Mouse (Mus musculus) limb, embryonic 10.5 days (tissue): ENCODE results near the gene Med26. TPM values are rescaled to one million over a fixed set of nuclear protein-coding genes. Genes with fewer than 3 reads are reported as not detected.

ENCODE experiments used
- DNase-seq: peaks from one replicate; pipeline ENCODE4 v3.0.0-alpha.2; 2017; ENCODE audit warnings: low spot score
- H3K27ac ChIP-seq: fragments of 300-500 bp; sonication (generic); 2 replicates; pipeline ENCODE4 v1.5.1; 2016; ENCODE audit warnings: mild to moderate bottlenecking
- H3K27me3 ChIP-seq: fragments of 300-500 bp; sonication (generic); 2 replicates; pipeline ENCODE4 v1.6.1; 2016; ENCODE audit warnings: low read depth, mild to moderate bottlenecking; ENCODE audit not compliant: poor library complexity, severe bottlenecking
- H3K36me3 ChIP-seq: fragments of 300-500 bp; sonication (generic); 2 replicates; pipeline ENCODE4 v1.6.1; 2016; ENCODE audit warnings: mild to moderate bottlenecking, moderate library complexity
- H3K4me1 ChIP-seq: fragments of 300-500 bp; sonication (generic); 2 replicates; pipeline ENCODE4 v1.6.1; 2016
- H3K4me3 ChIP-seq: fragments of 300-500 bp; sonication (generic); 2 replicates; pipeline ENCODE4 v1.5.1; 2016; ENCODE audit warnings: mild to moderate bottlenecking, moderate library complexity
- H3K9me3 ChIP-seq: fragments of 300-500 bp; sonication (generic); replicated peaks from 2 replicates; pipeline ENCODE4 v1.6.1; 2016; ENCODE audit warnings: mild to moderate bottlenecking
- WGBS: fragments of 180-500 bp; shearing (Covaris S2); methylation state at CpG from one replicate; pipeline ENCODE4 v1.1.7; 2016; 5-methylcytosine and 5-hydroxymethylcytosine counted together
- polyA plus RNA-seq: library from polyadenylated mRNA; unstranded; fragments of >200 nt; fragmentation: Nextera tagmentation; extraction: Ambion mirVana; gene quantifications from 2 replicates; pipeline ENCODE4 v1.2.1, GENCODE M21; 2016

Med26 gene
- polyA plus RNA-seq, 1 experiment from 2014 or later: 22.5 TPM

DNA sequence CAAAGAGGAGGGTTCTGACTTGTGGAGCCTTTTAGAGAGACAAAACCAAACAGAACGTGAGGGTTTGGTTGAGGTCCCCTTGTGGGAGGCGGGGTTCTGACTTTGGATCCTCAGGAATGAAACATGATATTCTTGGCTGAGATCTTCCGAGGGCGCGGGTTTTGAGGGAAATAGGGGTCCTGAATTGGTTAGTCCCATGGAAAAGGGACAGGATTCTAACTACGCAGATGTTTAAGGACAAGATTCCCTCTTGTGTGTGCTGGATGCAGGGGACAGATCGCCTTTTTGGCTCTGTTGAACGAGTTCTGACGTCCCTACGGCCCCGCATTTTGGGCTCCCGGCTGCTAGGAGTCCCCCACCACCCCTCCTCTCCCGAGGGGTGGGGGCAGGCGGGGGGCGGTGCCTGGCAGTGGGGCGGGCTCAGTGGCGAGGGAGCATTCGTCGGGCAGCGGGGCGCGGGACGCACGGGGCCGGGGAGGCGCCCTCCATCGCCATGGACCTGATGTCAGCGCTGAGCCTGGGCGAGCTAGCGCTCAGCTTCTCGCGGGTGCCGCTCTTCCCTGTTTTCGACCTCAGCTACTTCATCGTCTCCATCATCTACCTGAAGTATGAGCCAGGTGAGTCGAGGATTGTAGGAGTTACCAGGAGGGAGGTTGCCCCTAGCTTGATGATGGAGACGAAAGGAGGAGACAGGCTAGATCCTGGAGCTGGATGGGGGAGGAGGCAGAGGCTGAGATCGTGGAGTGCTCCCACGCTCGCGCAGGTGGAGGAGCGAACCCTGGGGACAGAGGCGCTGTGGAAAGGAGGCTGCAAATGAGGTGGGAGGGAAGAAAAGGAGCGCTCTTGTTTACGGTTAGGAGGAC, 23.8 kb upstream of the Med26 start, which contains the start of gene Tmem38a:
Tmem38a (plus strand) TSS at position 445 of the 863 bp plus-strand sequence.
- peaks cover 30% of the 10 kb centered on the region for H3K36me3 ChIP-seq
- no peaks in the 10 kb centered on the region for H3K9me3 ChIP-seq
- under 1% methylated on average over 45 of the region's 45 CpGs for WGBS
- peak within 1 kb of the TSS; percentile 87 for H3K27ac ChIP-seq
- peak within 1 kb of the TSS; percentile 65 for H3K4me3 ChIP-seq
- H3K27me3 ChIP-seq: no peaks in the 10 kb centered on the region
- peak; percentile 82 for DNase-seq
- peaks cover 26% of the 10 kb centered on the region for H3K4me1 ChIP-seq

DNA sequence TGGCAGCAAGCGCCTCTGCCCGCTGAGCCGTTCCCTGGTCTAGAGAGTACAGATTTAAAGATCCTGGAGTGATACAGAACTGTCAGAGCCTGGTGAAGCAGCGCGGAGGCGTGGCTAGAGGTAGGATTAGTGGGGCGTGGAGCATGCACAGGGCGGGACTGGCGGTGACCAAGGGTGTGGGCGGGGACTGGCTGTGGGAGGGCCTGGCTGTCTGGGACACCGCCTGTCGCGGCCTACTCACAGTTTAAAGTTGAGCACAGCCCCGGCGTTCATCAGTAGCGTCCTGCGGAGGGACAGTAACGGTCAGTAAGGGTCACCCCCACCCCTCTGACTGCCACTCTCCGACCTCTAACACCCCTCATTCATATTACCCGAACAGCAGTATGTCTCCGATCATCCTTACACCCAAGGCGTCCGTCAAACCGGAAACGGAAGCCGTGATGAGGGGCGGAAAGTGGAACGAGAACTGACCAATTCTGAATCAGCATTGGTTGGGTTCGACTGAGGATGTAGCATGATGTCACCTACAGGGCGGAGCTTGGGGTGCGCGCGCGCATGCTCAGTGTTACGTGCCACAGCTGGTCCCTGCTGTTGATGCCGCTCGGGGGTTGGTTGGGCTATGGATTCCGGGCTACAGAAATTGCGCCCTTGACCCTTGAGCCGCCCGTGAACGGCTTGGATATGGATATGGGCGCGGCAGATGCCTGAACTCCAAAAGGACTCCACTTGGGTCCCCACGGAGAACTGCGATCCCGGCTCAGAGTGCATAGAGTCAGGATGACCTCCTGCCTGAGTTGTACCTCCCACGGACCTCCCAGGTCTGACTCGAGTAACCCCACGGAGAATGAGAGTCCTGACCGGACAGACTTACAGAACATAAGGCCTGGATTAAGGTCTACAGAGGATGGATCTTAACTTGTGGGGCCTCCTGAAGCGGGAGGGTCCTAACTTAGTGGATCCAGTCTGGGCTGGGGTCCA, 22.9 kb upstream of the Med26 start, which contains the start of gene Smim7:
Smim7 (minus strand) TSS at position 456 of the 978 bp plus-strand sequence.
- Histone ChIP-seq H3K27me3 (no peaks in the 10 kb centered on the region), H3K4me1 (peaks cover 26% of the 10 kb centered on the region), H3K4me3 (peak within 1 kb of the TSS; percentile 65), H3K27ac (peak within 1 kb of the TSS; percentile 87), H3K36me3 (peaks cover 39% of the 10 kb centered on the region), H3K9me3 (no peaks in the 10 kb centered on the region)
- WGBS: under 1% methylated on average over 52 of the region's 52 CpGs
- peak; percentile 96 for DNase-seq

DNA sequence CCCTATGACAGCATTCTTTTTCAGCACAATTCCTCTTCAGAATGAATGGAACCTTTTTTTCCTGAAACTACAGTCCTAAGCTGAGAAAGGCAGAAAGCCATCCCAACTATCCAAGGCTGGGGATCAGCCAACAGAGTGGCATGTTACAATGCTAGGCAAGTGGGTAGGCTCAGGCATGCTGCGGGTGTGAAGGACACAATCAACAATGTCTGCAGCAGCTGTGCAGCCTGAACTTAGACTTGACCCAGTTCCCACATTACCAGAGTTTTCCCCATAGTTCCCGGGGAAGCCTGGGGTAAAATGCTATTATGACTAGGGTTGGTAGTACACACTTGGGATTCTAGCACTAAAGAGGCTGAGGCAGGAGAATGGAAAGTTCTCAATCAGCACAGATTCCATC, 17.9 kb upstream of the Med26 start:
- Histone ChIP-seq H3K4me3 (no peak overlapping the region), H3K36me3 (peaks cover 75% of the 10 kb centered on the region)
- WGBS: 97% methylated on average over 2 of the region's 2 CpGs

DNA sequence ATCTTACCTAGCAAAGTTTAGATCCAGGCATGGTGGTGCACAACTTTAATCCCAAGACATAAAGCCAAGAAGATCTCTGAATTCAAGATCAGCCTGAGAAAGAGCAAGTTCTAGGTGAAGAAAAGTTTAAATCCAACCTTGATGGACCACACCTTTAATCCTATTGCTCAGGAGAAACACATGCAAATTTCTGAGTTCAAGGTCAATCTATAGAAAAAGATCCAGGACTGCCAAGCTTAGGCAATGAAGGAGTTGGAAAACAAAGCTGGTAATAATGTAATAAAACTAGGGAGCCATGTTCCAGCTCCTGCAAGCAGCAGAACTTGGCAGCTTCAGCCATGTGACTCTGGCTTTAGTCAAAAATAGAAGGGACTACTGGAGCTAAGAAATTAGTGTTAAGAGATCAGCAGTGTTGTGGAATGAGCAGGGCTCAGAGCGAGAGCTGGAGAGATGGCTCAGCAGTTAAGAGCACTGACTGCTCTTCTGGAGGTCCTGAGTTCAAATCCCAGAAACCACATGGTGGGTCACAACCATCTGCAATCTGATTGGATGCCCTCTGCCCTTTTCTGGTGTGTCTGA, 13.1 kb upstream of the Med26 start:
- H3K36me3 ChIP-seq: peaks cover 66% of the 10 kb centered on the region
- H3K27me3 ChIP-seq: no peaks in the 10 kb centered on the region
- no peak overlapping the region for H3K4me3 ChIP-seq
- H3K27ac ChIP-seq: no peak overlapping the region
- DNase-seq: no peak
- no peaks in the 10 kb centered on the region for H3K4me1 ChIP-seq
- 94% methylated on average over 1 of the region's 1 CpGs for WGBS
- H3K9me3 ChIP-seq: no peaks in the 10 kb centered on the region

More for the DNA sequence above, 17.9 kb upstream of the Med26 start:
- H3K9me3 ChIP-seq: no peaks in the 10 kb centered on the region
- no peaks in the 10 kb centered on the region for H3K27me3 ChIP-seq
- H3K4me1 ChIP-seq: peaks cover 13% of the 10 kb centered on the region
- no peak for DNase-seq
- no peak overlapping the region for H3K27ac ChIP-seq

DNA sequence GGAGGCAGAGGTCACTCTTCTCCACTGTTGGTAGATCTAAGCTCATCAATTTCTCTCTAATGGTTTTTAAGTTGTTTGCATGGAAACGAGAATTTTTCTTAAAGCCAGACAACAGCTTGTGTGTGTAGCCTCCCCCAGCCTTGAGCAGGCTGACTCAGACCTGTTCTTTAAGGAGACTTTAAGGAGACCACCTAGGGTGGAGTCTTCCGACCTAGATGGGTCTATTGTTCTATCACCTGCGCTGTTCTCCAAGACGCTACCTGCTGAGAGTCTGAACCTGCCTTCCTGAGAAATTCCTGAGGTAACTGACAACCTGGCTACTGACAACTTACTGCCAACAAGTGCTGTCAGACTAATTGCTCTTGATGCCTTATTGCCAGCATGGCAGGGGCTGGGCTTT, 7.7 kb upstream of the Med26 start:
- Histone ChIP-seq H3K27me3 (no peaks in the 10 kb centered on the region), H3K36me3 (peaks cover 46% of the 10 kb centered on the region), H3K4me3 (no peak overlapping the region), H3K27ac (no peak overlapping the region), H3K9me3 (no peaks in the 10 kb centered on the region), H3K4me1 (no peaks in the 10 kb centered on the region)
- 51% methylated on average over 4 of the region's 4 CpGs for WGBS
- no peak for DNase-seq

DNA sequence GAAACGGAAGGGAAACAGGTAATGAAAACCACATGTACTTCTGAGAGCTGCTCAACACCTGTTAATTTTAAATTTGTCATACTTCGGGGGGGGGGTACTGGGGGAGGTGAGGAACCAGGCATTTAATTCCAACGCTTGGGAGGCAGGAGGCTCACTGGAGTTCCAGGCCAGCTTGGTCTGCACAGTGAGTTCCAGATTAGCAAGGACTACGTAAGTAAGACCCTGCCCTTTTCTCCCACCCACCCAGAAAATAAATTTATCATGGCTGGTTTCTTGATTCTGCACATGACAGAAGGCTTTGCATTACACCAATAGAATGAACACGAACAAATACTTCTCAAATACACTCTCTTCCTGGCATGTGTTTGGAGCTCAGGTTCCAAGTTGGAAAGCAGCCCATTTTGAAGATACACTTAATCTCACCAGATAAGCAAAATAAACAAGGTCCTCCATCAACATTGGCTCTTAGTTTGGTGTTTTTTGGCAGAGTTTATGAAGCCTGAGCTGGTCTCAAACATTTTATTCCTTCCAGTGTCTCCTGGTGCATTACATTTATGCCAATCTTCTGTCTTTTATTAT, 1.3 kb upstream of the Med26 start:
- Histone ChIP-seq H3K4me1 (peaks cover 20% of the 10 kb centered on the region), H3K27ac (peak overlapping the region; percentile 95; the same call in 1 of the 2 replicates), H3K9me3 (no peaks in the 10 kb centered on the region), H3K27me3 (no peaks in the 10 kb centered on the region), H3K36me3 (peaks cover 35% of the 10 kb centered on the region), H3K4me3 (peak overlapping the region; percentile 99)
- DNase-seq: peak; percentile 40
- WGBS: 23% methylated on average over 5 of the region's 5 CpGs

DNA sequence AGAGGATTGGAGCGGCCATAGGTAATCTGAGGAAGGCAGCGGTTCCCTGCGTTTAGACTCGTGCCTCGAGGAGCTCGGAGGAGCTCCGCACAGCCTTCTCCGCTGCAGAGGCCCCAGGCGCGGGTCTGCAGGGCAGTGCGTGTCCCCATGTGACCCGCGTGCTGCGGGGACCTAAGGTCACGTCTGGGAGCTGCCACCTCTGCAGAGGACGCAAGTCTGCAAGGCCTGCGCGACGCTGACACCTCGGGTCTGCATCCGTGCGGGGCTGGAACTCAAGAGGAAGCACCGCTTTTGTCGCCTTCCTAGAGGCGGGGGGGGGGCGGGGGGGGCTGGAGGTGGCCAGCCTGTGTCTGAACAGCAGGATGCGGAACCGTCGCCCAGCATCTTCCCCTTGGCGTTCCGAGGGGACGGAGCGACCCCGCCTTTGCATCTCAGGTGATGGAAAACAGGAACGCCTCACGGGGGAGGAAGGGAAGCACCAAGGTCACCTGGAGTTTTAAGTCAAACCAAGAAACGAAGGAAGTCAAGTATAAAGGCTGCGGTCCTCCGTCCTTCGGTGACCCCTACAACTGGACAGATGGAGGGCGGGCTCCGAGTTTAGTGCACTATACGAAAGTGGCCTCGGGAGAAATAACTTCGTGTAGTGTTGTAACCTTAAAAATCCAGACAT, 709 bp upstream of the Med26 start:
- DNase-seq: no peak
- under 1% methylated on average over 44 of the region's 45 CpGs for WGBS
- Histone ChIP-seq H3K4me1 (peaks cover 20% of the 10 kb centered on the region), H3K4me3 (peak overlapping the region; percentile 99), H3K36me3 (peaks cover 37% of the 10 kb centered on the region), H3K27me3 (no peaks in the 10 kb centered on the region), H3K27ac (peak overlapping the region; percentile 95), H3K9me3 (no peaks in the 10 kb centered on the region)

DNA sequence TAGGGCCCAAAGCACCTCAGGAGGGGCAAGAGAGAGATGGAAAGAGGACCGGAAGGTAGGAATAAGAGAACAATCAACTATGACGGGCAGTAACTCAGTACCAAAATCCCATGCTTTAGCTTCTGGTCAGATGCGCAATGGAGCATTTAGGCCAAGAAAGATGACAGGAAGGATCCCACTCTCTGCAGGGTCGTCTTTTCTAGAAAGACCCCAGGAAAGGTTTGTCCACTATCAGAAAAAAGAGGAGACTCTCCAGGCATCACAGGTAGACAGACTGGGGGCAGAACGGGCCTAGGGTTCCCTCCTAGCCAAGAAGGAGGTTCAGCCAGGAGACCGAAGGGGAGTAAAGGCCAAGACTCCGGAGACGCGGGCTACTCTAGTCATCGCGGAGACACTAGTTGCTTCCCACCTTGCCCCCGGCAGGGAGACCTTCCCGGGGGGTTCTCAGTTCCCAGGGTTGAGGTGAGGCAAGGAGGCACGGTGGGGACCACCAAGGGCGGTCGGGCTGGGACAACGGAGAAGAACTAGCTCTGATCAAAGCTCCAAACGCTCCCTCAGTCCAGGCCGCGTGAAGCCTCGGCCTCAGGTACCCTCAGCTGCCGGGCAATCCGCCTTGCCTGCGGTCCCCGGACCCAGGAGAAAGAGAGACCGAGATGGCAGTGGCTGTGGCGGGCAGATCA, 808 bp downstream of the Med26 start:
- Histone ChIP-seq H3K4me1 (peaks cover 20% of the 10 kb centered on the region), H3K4me3 (peak overlapping the region; percentile 99), H3K9me3 (no peaks in the 10 kb centered on the region), H3K36me3 (peaks cover 38% of the 10 kb centered on the region), H3K27me3 (no peaks in the 10 kb centered on the region), H3K27ac (peak overlapping the region; percentile 95)
- DNase-seq: peak; percentile 60
- WGBS: 3% methylated on average over 27 of the region's 27 CpGs

DNA sequence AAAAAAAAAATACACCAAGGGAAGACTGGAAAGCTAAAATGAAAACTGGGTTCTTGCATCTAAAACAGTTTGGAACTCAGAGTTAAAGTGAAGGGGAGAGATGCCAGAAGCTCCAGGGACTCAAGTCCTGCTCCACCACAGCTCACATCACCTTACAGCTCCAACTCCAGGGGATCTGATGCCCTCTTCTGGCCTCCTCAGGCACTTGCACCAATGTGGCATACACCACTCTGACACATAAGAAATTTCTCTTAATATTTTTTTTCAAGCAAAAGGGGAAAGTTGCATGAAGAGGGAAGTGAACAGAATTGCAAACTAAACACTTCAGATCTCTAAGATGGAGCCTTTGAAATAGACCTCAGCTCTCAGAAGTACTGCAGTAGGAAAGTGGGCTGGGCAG, 8.8 kb downstream of the Med26 start:
- Histone ChIP-seq H3K9me3 (no peaks in the 10 kb centered on the region), H3K4me3 (no peak overlapping the region), H3K4me1 (no peaks in the 10 kb centered on the region), H3K36me3 (peaks cover 28% of the 10 kb centered on the region), H3K27me3 (no peaks in the 10 kb centered on the region), H3K27ac (no peak overlapping the region)
- no peak for DNase-seq

DNA sequence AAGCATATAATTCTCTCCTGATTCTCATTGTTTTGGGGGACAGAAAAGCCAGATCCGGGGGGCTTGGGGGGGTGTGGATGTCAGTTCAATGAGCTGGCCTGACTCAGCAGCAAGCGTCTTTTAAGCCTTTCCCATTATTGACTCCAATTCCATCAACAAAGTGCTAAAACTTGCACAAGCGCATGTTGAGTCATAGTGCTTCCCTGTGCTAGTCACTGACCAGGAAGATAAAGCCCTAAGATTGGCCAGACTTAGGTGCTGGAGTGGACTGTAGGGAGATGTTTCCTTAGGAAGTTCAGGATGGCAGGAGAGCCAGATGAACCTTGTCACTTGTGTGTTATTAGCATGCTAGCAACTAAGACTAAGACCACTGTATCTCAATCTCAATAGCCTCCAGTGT, 13.2 kb downstream of the Med26 start:
- 95% methylated on average over 3 of the region's 3 CpGs for WGBS

DNA sequence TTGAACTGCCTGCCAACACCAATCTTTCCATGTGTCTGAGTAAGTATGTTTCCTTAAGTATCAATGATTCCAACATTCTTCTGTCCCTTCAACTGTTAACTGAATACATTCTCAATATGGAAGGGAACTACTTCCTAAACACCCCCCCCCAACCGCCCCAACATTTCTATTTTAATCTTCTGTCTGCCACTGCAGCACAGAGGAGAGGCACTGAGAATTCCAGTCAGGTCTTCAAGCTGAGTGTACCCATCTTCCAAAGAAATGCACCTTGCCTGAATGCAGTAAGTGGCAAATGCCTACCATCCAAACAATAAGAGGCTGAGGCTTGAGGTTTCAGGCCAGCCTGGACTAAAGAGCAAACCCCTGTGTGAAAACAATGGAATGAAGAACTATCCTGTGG, 16.0 kb downstream of the Med26 start:
- 100% methylated on average over 1 of the region's 1 CpGs for WGBS
- Histone ChIP-seq H3K4me3 (no peak overlapping the region), H3K27ac (no peak overlapping the region), H3K27me3 (no peaks in the 10 kb centered on the region), H3K4me1 (no peaks in the 10 kb centered on the region), H3K9me3 (no peaks in the 10 kb centered on the region), H3K36me3 (peaks cover 31% of the 10 kb centered on the region)
- no peak for DNase-seq

More for the DNA sequence above, 13.2 kb downstream of the Med26 start:
- Histone ChIP-seq H3K27ac (no peak overlapping the region), H3K4me3 (no peak overlapping the region), H3K27me3 (no peaks in the 10 kb centered on the region), H3K4me1 (no peaks in the 10 kb centered on the region), H3K36me3 (peaks cover 15% of the 10 kb centered on the region), H3K9me3 (no peaks in the 10 kb centered on the region)
- no peak for DNase-seq
